Mouse (Mus musculus) neural tube, postnatal 0 days (tissue): ENCODE measurements around the gene Cybb. TPM values are rescaled to one million over a fixed set of nuclear protein-coding genes. Genes with fewer than 3 reads are reported as not detected.

ENCODE experiments used
- polyA plus RNA-seq: library from polyadenylated mRNA; unstranded; fragments of >200 nt; fragmentation: Nextera tagmentation; extraction: Ambion mirVana; gene quantifications from 2 replicates; pipeline ENCODE4 v1.2.1, GENCODE M21; 2015

Cybb gene
- 0.68 and 1.4 TPM in 2 replicates for polyA plus RNA-seq

GRCm38 (mm10) chrX:9487671-9488070 is at the start of gene Cybb:
TSS of gene Cybb (minus strand) at chrX:9487771.

Other genes with a start within 250 kb of the Cybb start
- gene Gm14862, start 230.9 kb downstream of the Cybb start, polyA plus RNA-seq, result not detected in 2 replicates
- gene Xk, start 215.0 kb downstream of the Cybb start, polyA plus RNA-seq, result 5.0 TPM in 2 replicates
- not detected in 2 replicates for gene H2al1m, start 204.0 kb downstream of the Cybb start, polyA plus RNA-seq
- gene H2al1k, start 137.1 kb downstream of the Cybb start, polyA plus RNA-seq, result not detected in 2 replicates
- not detected in 2 replicates for gene H2al1o, start 84.6 kb upstream of the Cybb start, polyA plus RNA-seq
- 85.5 and 91.6 TPM in 2 replicates for gene Dynlt3, start 175.2 kb upstream of the Cybb start, polyA plus RNA-seq